In genomic region chr2:3771483-3771882, GRCm38 (mm10) we compare ENCODE assay signal across 15 mouse cellular contexts.
"Had no signal": no experiment of that assay in that cellular context is flagged by ENCODE, and none has a peak within 500 bp of the region (broad histone marks: within the 10 kb centered on the region; RNA-seq: fewer than 3 reads in every experiment).

No protein-coding gene starts in this region.

- H3K9me3 ChIP-seq: limb, embryonic 15.5 days; midbrain, embryonic 10.5 days; neural tube, embryonic 15.5 days had no signal

- H3K9ac ChIP-seq: limb, embryonic 15.5 days; lung, embryonic 14.5 days; neural tube, embryonic 15.5 days had no signal

- H3K27me3 ChIP-seq: limb, embryonic 15.5 days; neural tube, embryonic 15.5 days had no signal

- DNase-seq: kidney, adult 8-10 months; kidney, postnatal 36 days; layer of hippocampus, adult 9-11 months; layer of hippocampus, postnatal 36 days; lung, embryonic 14.5 days; lung, postnatal 10 days; lung, postnatal 4 days; midbrain, embryonic 14.5 days; spleen, adult 18-20 months; thymus, postnatal 4 days had no signal

- H3K4me2 ChIP-seq: limb, embryonic 15.5 days; lung, embryonic 14.5 days; neural tube, embryonic 15.5 days had no signal

- H3K4me3 ChIP-seq: limb, embryonic 15.5 days; midbrain, embryonic 10.5 days; myocyte; neural tube, embryonic 15.5 days had no signal

- H3K36me3 ChIP-seq: neural tube, embryonic 15.5 days had no signal

- H3K27ac ChIP-seq: kidney, postnatal 0 days; limb, embryonic 15.5 days; midbrain, embryonic 10.5 days; neural tube, embryonic 15.5 days had no signal

- H3K4me1 ChIP-seq: neural tube, embryonic 15.5 days had no signal
